Mouse (Mus musculus) heart, postnatal 0 days (tissue): Measurements from ENCODE around the gene Tram2.

Experiments used
- CTCF ChIP-seq: IDR thresholded peaks from 2 replicates; pipeline ENCODE4 v1.5.1; 2016; ENCODE audit warnings: antibody characterized with exemption, control low read depth, low read depth
- EP300 ChIP-seq: IDR thresholded peaks from 2 replicates; pipeline ENCODE4 v1.6.1; 2016; ENCODE audit warnings: antibody characterized with exemption, low read depth

DNA sequence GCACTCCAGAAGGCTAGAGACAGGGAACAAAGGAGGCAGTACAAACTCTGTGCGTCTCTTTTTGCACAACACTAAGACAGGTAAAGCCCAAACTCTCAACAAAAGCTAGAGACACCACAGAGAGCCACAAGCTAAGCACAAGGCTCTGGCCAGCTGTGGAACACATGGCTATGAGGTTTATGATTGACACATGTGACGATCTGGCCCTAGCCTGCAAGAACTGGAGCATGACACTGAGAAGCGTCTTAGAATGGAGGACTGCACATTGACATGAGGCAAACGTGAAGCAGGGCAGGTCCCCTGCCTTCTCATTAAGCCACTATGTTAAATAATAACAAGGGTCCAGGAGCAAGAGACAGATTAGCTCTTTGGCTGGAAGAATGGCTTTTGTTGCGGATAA, 1.8 kb downstream of the Tram2 start:
- TF ChIP-seq CTCF: no peak
- no peak for TF ChIP-seq EP300
